Mouse (Mus musculus) ES-E14 (cell line): ENCODE results near the gene Tra2a. TPM values are rescaled to one million over a fixed set of nuclear protein-coding genes. Genes with fewer than 3 reads are reported as not detected.

Source experiments
- DNase-seq: peaks from one replicate; pipeline ENCODE4 v3.0.0-alpha.2; 2013; ENCODE audit warnings: low read depth, low spot score
- H3K27ac ChIP-seq: 2 replicates; pipeline ENCODE4 v1.5.1; 2012; ENCODE audit warnings: low read depth, mild to moderate bottlenecking, low read length, moderate library complexity, mixed read lengths; ENCODE audit not compliant: poor library complexity, insufficient read depth, severe bottlenecking
- H3K36me3 ChIP-seq: 2 replicates; pipeline ENCODE4 v1.6.1; 2012; ENCODE audit warnings: mild to moderate bottlenecking, low read length, moderate library complexity, mixed read lengths; ENCODE audit not compliant: control insufficient read depth, poor library complexity, insufficient read depth, severe bottlenecking
- H3K4me1 ChIP-seq, 2 experiments: fragments of 150-350 bp in 1 of 2; sonication (generic) in 1 of 2; 2 replicates each; pipeline ENCODE4 v1.6.1; 2012; ENCODE audit warnings: low read length in 2 of 2, mild to moderate bottlenecking in 1 of 2, mixed read lengths in 1 of 2; ENCODE audit not compliant: control insufficient read depth in 2 of 2, insufficient read depth in 2 of 2, poor library complexity in 1 of 2
- H3K4me3 ChIP-seq, 2 experiments: fragments of 150-350 bp in 1 of 2; sonication (generic) in 1 of 2; 2 replicates each; pipeline ENCODE4 v1.5.1; 2012; ENCODE audit warnings: low read length in 2 of 2, low read depth in 1 of 2, mild to moderate bottlenecking in 1 of 2, mixed read lengths in 1 of 2; ENCODE audit not compliant: insufficient read depth in 1 of 2, poor library complexity in 1 of 2, severe bottlenecking in 1 of 2
- H3K9ac ChIP-seq: 2 replicates; pipeline ENCODE4 v1.6.1; 2012; ENCODE audit warnings: low read depth, mild to moderate bottlenecking, low read length, mixed read lengths; ENCODE audit not compliant: poor library complexity, insufficient read depth, severe bottlenecking
- H3K9me3 ChIP-seq: fragments of 150-350 bp; sonication (generic); 2 replicates; pipeline ENCODE4 v1.6.1; 2012; ENCODE audit warnings: low read depth, mild to moderate bottlenecking, low read length; ENCODE audit not compliant: control insufficient read depth, insufficient read depth
- CHD2 ChIP-seq: IDR thresholded peaks from 2 replicates; pipeline ENCODE4 v1.6.1; 2014; ENCODE audit warnings: mild to moderate bottlenecking, low read depth, low read length, inconsistent platforms
- HCFC1 ChIP-seq: IDR thresholded peaks from 2 replicates; pipeline ENCODE4 v1.6.1; 2012; ENCODE audit warnings: low read length, inconsistent platforms, borderline replicate concordance; ENCODE audit not compliant: insufficient read depth
- MAFK ChIP-seq: IDR thresholded peaks from 2 replicates; pipeline ENCODE4 v1.6.1; 2014; ENCODE audit warnings: mild to moderate bottlenecking, low read depth, low read length, inconsistent platforms; ENCODE audit not compliant: insufficient read depth
- ZC3H11A ChIP-seq: IDR thresholded peaks from 2 replicates; pipeline ENCODE4 v1.6.1; 2012; ENCODE audit warnings: low read depth, mild to moderate bottlenecking, inconsistent platforms, low read length, borderline replicate concordance
- ZNF384 ChIP-seq: IDR thresholded peaks from 2 replicates; pipeline ENCODE4 v1.6.1; 2012; ENCODE audit warnings: low read depth, low read length, inconsistent platforms
- in situ Hi-C, 2 experiments: fragments of 600-800 bp; cut with MboI; formaldehyde crosslinking; loops; one replicate each; pipeline ENCODE4 v1.15.1; 2025; ENCODE audit warnings: low sequenced_read_pairs in 2 of 2, inconsistent platforms in 1 of 2; ENCODE audit not compliant: unreplicated experiment in 2 of 2
- total RNA-seq: library from RNA; depleted of rRNA; stranded (reverse); fragments of 300-350 nt; gene quantifications from 2 replicates; pipeline ENCODE4 v1.2.3, GENCODE M21; 2012

Gene Tra2a
- total RNA-seq, 1 experiment: 136 TPM

DNA sequence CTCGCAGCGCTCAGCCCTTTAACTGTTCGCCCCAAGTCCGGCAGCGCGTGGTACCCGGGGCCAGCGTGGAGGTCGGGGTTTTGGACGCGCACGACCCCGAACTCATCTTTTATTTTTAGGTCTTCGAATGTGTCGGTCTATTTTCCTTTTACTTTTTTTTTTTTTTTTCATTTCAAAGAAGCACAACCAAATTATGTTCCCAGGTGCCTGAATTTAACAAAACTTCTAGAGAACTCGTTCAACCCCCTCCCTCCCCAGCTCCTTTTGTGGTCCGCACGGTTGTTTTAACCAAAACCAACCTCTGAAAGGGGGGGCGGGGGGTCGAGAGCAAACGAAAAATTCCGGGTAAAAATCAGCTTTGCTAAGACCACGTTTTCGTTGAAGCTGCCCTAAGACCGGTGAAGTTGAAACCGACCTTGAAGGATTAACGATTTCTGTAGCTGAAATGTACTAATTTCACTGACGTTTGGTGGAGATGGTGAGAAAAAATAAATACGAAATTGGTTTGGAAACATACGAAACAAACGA is 45.5 kb downstream of the Tra2a start:
- DNase-seq: no peak
- no peak for TF ChIP-seq ZC3H11A
- peak; percentile 81 for TF ChIP-seq ZNF384
- Histone ChIP-seq H3K4me3 (peak overlapping the region; percentile 40 to 61), H3K9ac (peak overlapping the region; percentile 71), H3K27ac (peak overlapping the region; percentile 20; the same call in 1 of the 2 replicates), H3K9me3 (no peaks in the 10 kb centered on the region), H3K4me1 (peaks cover 2 to 10% of the 10 kb centered on the region in 2 experiments; a peak in 2 of 4 replicates), H3K36me3 (no peaks in the 10 kb centered on the region)
- in situ Hi-C loops: no loop called here

DNA sequence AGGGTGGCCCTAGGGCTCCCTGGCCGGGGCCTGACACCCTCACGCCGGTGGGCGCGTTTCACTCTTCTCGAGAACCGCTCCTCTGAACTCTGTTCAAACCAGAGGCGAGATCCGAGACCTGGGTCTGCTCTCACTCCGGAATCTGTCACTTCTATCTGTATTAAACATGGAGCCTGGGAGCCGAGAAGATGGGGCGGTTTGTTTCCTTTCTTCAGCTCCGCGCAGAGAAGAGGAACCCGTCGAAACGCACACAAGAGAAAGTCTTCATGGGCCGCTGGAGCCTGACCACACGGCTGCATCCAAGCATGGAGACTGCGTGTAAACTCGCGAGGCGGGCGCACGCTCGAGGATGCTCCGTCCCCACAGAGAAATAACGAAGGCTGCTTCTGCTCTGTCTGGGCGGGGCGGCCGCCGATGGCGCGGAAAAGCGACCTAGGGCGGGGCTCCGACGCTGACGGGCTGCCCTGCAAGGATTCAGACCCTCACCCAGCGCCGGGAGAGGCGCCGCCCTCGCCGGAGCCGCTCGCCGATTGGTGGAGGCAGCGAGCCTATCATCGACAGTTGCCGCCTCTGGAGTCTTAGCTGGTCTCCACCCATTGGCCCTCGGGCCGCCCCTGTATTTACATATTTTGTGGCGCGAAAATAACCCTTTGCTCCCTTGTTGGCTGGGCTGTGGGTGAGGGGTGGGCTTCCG is 46.1 kb downstream of the Tra2a start:
- Histone ChIP-seq H3K9ac (peak overlapping the region; percentile 92), H3K4me3 (peak overlapping the region; percentile 87 to 90), H3K27ac (peak overlapping the region; percentile 71), H3K36me3 (no peaks in the 10 kb centered on the region), H3K4me1 (peaks cover 2 to 10% of the 10 kb centered on the region in 2 experiments; a peak in 2 of 4 replicates), H3K9me3 (no peaks in the 10 kb centered on the region)
- in situ Hi-C loops: no loop called here
- TF ChIP-seq MAFK: no peak
- peak; percentile 7; the same call in 1 of the 2 replicates for TF ChIP-seq CHD2
- no peak for TF ChIP-seq ZNF384
- peak; percentile 97 for DNase-seq

DNA sequence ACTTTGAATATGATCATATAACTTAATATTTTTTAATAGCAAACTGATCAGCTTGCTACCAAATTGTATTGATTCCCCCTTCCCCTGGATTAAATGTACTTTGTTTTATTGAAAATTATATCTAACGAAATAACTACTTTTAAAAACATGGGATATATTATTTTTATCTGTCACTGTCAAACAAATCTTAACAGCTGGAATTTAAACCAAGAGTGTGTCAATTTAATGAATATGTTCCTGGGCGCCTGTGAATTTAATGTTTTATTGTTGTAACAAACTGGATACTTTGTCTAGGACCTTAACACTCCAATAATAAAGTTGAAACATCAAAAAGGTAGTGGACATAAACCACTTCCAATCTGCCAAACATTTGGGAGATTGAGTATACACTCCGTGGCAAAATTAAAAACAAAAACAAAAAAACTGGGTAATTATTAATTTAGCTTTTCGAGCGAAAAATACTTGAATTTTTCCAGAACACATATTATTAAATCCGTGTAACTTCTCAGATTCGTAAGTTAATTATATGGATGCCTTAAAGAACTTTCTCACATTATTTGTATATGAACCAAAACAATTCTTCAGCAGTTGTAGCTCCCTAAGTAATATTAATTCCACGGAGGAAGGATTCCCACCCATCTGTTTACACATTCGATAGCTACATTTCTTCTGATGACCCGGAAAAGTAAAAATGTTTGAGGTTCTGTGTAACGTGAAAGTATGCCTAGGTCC is 46.9 kb downstream of the Tra2a start:
- TF ChIP-seq HCFC1: no peak
- TF ChIP-seq CHD2: no peak
- no peak for TF ChIP-seq ZC3H11A
- no peak for TF ChIP-seq MAFK
- TF ChIP-seq ZNF384: no peak
- Histone ChIP-seq H3K4me1 (peaks cover 2 to 11% of the 10 kb centered on the region in 2 experiments), H3K36me3 (no peaks in the 10 kb centered on the region), H3K4me3 (peak overlapping the region; percentile 87 to 90), H3K9ac (peak overlapping the region; percentile 92), H3K9me3 (no peaks in the 10 kb centered on the region), H3K27ac (peak overlapping the region; percentile 71)
- no peak for DNase-seq
- in situ Hi-C loops: no loop called here

DNA sequence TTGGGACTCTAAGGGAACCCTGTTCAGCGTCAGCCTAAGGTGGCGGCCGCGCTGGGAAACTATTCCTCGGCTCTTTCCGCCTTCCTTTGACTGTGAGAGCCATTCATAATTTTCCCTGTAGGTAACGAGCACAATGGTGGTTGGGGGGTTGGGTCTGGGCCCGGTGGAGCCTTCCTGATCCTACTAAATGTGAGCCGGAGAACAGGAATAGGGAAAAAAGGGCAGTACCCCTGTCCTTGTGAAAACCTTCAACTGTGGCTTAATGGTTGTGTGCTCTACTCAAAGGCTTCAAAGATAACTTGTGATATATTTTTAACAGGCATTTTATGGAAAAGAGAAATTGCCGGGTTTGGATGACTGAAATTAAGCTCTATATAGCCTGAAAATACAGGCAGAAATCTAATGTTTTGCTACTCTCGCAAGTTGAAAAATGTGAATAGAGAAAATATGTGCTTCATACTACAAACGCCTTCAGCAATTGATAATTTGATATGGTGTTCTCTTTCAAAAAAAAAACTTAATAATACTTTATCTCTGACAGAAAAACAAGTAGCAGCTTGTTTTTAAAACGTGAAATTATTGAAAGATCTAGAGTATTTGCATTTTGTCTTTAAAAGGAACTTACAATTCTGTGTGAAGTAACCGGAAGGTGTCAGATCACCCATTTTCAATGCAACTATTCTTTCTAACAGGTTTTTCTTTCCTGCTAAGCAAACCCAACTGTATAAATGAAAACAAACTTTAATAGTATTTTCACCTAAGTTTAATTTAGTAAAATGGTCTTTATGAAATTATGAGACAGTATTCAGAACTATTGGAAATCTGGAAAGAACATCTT is 47.9 kb downstream of the Tra2a start:
- peak overlapping the region; percentile 74; the same call in 1 of the 2 replicates for H3K9ac ChIP-seq
- H3K36me3 ChIP-seq: no peaks in the 10 kb centered on the region
- in situ Hi-C loops: no loop called here
- TF ChIP-seq HCFC1 (no peak), ZC3H11A (no peak), ZNF384 (no peak), CHD2 (no peak)
- H3K27ac ChIP-seq: peak overlapping the region; percentile 79; the same call in 1 of the 2 replicates
- H3K9me3 ChIP-seq: no peaks in the 10 kb centered on the region
- peaks cover 3 to 16% of the 10 kb centered on the region in 2 experiments for H3K4me1 ChIP-seq
- no peak for DNase-seq
- peak overlapping the region; percentile 89 to 90 for H3K4me3 ChIP-seq
